In genomic region chr1:23855623-23856022, GRCm38 (mm10) we compare ENCODE assay signal across 18 mouse cellular contexts.
"Had no signal": no experiment of that assay in that cellular context is flagged by ENCODE, and none has a peak within 500 bp of the region (broad histone marks: within the 10 kb centered on the region; RNA-seq: fewer than 3 reads in every experiment).

No protein-coding gene starts in this region.

- H3K4me1 ChIP-seq: midbrain, embryonic 10.5 days; midbrain, embryonic 12.5 days; midbrain, embryonic 15.5 days; neural tube, embryonic 13.5 days; neural tube, embryonic 15.5 days had no signal

- H3K9me3 ChIP-seq: midbrain, embryonic 10.5 days; midbrain, embryonic 12.5 days; midbrain, embryonic 15.5 days; neural tube, embryonic 13.5 days; neural tube, embryonic 15.5 days had no signal

- H3K27ac ChIP-seq: midbrain, embryonic 10.5 days; midbrain, embryonic 12.5 days; midbrain, embryonic 15.5 days; neural tube, embryonic 13.5 days; neural tube, embryonic 15.5 days had no signal

- H3K4me3 ChIP-seq: midbrain, embryonic 10.5 days; midbrain, embryonic 12.5 days; midbrain, embryonic 15.5 days; myocyte; neural tube, embryonic 13.5 days; neural tube, embryonic 15.5 days had no signal

- H3K9ac ChIP-seq: lung, embryonic 14.5 days; midbrain, embryonic 12.5 days; midbrain, embryonic 15.5 days; neural tube, embryonic 13.5 days; neural tube, embryonic 15.5 days had no signal

- H3K27me3 ChIP-seq: midbrain, embryonic 12.5 days; midbrain, embryonic 15.5 days; neural tube, embryonic 13.5 days; neural tube, embryonic 15.5 days had no signal

- H3K4me2 ChIP-seq: lung, embryonic 14.5 days; midbrain, embryonic 12.5 days; midbrain, embryonic 15.5 days; neural tube, embryonic 13.5 days; neural tube, embryonic 15.5 days had no signal

- DNase-seq: lung, adult 18-20 months; lung, embryonic 14.5 days; lung, postnatal 10 days; lung, postnatal 4 days; retina, postnatal 1 day; right cerebral cortex, adult 18-20 months; right cerebral cortex, postnatal 25 days; right cerebral cortex, postnatal 4 days; spleen, adult 18-20 months; thymus, adult 18-20 months; thymus, postnatal 14 days; thymus, postnatal 36 days had no signal

- ATAC-seq: midbrain, embryonic 15.5 days had no signal
